Mouse (Mus musculus): ENCODE measurements around the gene Pttg1.

Pttg1 gene

DNA sequence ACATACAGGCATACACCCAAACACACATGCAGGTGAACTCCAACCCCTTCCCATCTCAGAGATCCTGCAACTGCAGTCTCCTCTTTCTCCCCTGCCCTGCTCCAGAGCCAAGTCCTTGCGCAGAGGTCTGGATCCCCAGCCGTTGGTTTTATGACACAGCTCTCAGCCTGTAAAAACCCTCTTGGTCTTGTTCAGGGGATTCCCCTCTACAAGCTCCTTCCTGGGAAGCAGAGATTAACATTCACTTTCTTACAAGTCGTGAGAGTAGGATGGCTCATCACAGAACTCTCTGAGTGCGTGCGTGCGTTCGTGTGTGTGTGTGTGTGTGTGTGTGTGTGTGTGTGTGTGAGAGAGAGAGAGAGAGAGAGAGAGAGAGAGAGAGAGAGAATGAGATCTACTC lies 15.8 kb downstream of the Pttg1 start:
- DNase-seq (ENCODE audit: extremely low read depth, low read depth), result no peak

DNA sequence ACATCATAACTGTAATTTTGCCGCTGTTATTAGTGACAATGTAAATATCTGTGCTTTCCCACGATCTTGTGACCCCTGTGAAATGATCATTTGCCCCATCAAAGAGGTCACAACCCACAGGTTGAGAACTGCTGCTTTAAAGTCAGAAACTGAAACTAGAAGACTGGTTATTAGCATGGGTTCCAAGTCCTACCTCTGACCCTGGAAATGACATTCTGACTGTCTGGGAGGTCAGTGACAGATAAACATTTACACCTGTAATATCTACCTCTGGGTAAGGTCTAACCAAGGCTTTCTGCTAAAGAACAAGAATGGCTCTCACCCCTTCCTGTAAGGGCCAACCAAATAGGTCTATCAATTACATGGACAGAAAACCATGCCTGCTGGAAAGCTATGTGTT lies 17.2 kb downstream of the Pttg1 start:
- no peak for DNase-seq (ENCODE audit: extremely low read depth, low read depth)

- DNase-seq (ENCODE audit: extremely low read depth, low read depth), result no peak
Observed at GRCm38 (mm10) chr11:43404150-43404807, 21.8 kb downstream of the Pttg1 start.

GRCm38 (mm10) chr11:43400131-43400530 lies 25.9 kb downstream of the Pttg1 start:
- no peak for DNase-seq (ENCODE audit: extremely low read depth, low read depth)

- no peak for DNase-seq (ENCODE audit: extremely low read depth, low read depth)
Observed at GRCm38 (mm10) chr11:43399297-43399696, 26.8 kb downstream of the Pttg1 start.

GRCm38 (mm10) chr11:43396672-43397071 lies 29.4 kb downstream of the Pttg1 start:
- DNase-seq (ENCODE audit: extremely low read depth, low read depth), result no peak

DNA sequence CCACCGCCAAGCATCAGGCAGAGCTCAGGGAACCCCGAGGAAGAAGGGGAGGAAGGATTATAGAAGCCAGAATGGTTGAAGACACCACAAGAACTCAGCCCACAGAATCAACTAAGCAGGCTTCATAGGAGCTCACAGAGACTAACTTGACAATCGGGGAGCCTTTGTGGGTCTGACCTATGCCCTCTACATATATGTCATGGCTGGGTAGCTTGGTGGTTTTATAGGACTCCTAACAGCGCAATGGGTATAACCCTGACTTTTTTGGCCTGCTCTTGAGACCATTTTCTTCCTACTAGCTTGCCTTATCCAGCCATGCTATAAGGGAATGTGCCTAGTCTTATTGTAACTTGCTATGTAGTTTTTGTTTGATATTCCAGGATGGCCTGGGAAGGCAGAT lies 29.8 kb downstream of the Pttg1 start:
- DNase-seq (ENCODE audit: extremely low read depth, low read depth), result no peak

GRCm38 (mm10) chr11:43395073-43395948 lies 30.7 kb downstream of the Pttg1 start:
- DNase-seq (ENCODE audit: extremely low read depth, low read depth), result no peak

DNA sequence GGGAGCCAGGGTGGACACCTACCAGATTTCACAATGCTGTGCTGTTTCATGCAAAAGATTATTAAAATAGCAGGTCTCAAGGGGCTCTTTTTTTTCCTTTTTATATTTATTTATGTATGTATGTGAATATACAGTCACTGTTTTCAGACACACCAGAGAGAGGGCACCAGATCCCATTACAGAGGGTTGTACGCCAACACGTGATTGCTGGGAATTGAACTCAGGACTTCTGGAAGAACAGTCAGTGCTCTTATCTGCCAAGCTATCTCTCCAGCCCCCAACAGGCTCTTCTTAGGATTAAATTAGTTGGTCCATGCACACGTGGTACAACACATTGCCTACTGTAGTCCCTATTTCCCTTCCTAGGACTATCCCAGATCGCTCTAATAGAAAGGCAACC lies 32.7 kb downstream of the Pttg1 start:
- DNase-seq (ENCODE audit: extremely low read depth, low read depth), result no peak

DNA sequence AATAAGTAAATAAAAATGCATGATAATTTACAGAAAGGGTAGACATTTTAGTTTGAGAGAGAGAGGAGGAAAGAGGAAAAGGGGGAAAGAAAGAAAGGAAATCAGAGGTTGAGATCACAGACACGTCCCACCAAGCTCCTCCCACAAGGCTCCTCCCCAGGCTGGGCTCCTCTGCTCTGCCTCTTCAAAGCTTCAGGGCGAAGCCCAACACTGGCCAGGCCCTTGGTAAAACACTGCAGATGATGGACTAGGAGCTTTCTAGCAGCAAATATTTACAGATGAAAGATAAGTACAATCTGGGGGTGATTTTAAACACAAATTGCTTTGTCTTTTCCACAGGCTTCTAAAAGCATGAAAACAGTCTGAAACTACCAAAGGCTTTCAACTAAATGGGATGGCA lies 33.3 kb downstream of the Pttg1 start:
- no peak for DNase-seq (ENCODE audit: extremely low read depth, low read depth)

GRCm38 (mm10) chr11:43389118-43389517 lies 36.9 kb downstream of the Pttg1 start:
- no peak for DNase-seq (ENCODE audit: extremely low read depth, low read depth)

DNA sequence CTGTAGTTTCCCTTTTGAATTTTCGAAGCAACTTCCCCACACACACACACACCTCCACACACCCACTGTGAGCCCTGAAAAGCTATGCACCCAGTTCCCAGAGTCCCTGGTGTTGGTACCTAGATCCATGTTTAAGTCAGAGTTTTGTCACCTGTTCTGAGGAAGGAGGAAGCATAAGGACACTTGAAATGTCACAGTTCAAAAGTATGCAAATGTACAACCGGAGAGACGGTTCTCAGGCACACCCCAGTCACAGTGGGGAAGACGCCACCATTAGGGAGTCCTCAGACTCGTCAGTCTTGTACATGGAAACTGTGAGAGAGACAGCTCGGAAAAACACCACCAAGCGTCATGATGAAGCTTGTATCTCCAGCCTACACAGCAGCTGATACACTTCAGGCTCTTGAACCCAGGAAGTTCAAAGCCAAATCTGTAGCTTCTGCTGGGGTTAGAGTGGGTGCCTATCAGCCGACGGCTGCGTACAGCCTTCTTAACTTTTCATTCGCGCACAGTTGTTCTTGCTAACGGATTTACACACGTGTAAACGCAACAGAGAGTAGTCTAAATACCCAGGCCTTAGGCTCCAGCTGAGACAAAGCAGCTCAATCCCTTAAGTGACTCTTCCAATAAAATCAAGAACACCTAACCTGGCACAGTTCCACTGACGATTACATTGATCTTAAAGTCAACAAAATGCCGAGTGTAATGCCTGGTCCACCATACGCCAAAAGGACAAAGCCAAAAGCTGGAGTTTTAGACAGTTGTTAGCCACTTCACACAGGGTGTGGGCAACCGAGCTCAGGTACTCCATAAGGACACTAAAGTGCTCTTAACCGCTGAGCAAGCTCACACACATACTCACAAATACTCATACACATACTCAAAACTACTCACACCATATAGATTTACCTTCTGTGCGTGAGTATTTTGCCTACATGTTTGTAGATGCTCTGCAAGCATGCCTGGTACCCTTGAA lies 37.6 kb downstream of the Pttg1 start:
- DNase-seq (ENCODE audit: extremely low read depth, low read depth), result no peak

DNA sequence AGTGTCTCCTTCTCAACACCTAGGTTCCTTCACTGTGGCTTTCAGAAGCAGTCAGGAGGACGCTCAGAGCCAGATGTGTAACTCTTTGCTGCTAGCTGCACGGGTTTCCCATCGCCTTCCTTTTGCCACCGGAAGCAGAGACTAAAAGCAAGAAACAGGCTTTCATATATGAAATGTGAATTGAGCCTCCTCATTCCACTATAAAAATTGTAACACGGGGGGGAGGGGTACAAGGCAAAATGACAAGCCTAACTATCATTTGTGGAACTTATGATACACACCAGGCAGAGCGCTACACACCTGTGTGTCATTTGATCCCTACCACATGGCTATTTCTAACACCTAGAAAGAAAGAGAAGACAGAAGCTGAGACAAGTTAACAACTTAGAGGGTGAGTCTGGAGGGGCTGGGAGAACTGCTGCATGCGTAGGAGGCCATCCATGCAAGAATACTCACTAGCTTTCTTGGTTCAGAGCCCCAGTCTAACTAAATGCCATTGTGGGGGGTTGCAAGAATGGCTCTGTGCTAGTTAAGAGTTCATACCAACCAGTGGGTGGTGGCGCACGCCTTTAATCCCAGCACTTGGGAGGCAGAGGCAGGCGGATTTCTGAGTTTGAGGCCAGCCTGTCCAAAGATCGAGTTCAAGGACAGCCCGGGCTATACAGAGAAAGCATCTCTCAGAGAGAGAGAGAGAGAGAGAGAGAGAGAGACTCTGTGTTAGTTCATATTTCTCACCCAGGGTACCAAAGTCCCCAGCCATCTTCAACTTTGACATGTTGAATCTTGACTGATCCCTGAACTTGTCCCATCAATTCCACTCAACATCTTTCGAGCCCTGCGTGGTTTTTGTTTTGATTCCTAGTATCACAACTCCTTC lies 38.8 kb downstream of the Pttg1 start:
- DNase-seq (ENCODE audit: extremely low read depth, low read depth), result no peak

DNA sequence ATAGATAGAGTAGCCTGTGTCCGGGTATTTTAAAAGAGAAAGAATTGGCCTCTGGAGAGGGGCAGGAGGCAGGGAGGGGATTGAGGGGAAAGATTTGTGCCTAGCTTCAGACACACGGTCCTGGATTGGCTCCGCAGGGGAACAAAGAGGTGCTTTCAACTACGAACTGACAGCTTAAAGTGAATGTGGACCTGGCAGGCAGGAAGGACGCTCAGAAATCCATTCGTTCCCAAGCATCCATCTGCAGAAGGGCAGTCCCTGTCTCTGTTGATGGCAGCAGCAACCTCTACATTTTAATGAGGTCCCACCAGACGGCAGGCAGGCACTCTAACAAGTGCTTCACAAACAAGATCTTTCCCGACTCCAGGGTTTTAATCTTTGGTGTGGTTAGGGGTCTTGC lies 40.3 kb downstream of the Pttg1 start:
- no peak for DNase-seq (ENCODE audit: extremely low read depth, low read depth)

DNA sequence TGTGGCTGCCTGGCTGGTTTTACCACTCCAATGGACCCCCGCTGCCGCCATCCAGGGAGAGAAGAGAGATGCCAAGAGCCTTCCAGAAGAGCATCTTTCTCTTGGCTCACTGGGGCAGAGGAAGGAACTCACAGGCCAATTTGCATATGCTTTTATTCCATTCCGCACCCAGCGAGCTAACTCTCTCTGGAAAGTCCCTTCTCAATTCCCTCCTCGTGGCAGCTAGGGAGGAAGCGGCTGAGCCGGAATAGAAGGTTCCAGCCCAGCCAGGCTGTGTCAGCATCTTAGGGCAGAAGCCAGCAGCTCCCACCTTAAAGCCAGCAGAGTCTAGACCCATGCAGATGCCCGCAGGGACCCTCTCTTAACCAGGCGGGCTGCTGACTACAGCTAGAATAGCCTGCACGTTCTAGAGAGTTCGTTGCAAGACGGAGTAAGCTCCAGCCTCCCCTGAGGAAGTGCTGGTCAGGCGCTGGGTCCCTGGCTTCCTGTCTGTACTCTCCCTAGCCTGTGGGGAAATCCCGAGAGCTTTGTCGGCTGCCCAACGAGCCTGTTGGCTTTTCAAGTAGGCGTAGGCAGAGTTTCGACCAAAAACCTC lies 40.9 kb downstream of the Pttg1 start:
- DNase-seq (ENCODE audit: extremely low read depth, low read depth), result no peak

DNA sequence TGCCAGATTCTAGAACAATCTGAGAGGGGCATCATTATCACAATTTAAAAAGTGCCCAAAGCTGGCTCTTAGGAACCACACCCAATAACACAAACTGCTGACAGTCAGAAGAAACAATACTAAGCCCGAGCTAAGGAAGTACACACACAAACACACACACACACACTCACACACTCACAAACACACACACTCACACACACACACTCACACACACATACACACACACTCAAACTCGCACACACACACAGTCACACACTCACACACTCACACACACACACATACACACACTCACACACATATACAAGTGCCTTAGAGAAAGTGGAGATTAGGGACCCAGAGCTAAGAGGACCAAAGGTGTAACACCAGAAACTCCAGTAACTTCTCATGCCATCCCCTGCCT lies 42.5 kb downstream of the Pttg1 start:
- no peak for DNase-seq (ENCODE audit: extremely low read depth, low read depth)

DNA sequence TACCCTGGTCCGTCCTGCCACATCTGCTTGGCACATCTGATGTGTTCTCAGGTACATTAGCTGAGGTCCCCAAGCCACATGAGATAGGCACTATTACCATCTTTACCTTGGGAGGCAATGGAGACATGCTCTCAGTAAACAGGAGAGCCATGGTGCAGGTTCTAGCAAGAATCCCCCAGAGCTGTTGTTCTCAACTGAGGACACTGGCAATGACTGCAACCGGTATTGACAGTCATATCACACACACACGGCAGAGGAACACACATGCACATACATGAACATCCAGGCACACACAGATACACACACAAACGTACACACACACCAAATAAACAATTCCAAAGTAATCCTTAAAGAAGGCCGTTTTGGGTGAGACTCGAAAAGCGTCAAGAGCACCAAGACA lies 45.1 kb downstream of the Pttg1 start:
- no peak for DNase-seq (ENCODE audit: extremely low read depth, low read depth)

- no peak for DNase-seq (ENCODE audit: extremely low read depth, low read depth)
Observed at GRCm38 (mm10) chr11:43379911-43380485, 46.1 kb downstream of the Pttg1 start.

DNA sequence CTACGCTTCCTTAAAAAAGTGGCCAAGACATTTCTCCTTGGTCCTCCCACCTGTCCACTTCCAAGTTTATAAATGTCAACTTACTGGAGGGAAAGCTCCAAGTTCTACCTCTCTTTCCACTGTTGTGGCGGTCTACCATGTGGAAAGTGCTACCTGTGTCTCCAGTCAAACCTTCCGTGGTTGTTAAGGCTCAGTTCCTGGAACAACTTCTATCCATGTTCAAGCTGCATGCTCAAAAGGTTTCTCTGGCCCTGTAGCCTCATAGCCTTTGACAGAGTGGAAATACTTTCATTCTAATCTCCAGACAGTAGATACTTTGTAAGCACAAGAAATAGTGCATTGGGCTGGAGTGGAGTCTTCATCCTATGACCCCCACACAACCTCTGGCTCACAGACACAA lies 46.6 kb downstream of the Pttg1 start:
- DNase-seq (ENCODE audit: extremely low read depth, low read depth), result no peak
